Mouse (Mus musculus): ENCODE data around the gene Myh10.

Myh10 gene

GRCm38 (mm10) chr11:68745374-68746200 lies 54.2 kb downstream of the Myh10 start:
- CTCF ChIA-PET = no interaction called here

GRCm38 (mm10) chr11:68748121-68748520 lies 56.8 kb downstream of the Myh10 start:
- CTCF ChIA-PET = no interaction called here

GRCm38 (mm10) chr11:68750206-68750605 lies 58.8 kb downstream of the Myh10 start:
- CTCF ChIA-PET = no interaction called here

GRCm38 (mm10) chr11:68750938-68751337 lies 59.6 kb downstream of the Myh10 start:
- CTCF ChIA-PET = interaction anchor here (1.0 kb wide), 1 partner anchor 29 kb away, joined by 4 read pairs; no protein-coding TSS in a partner anchor

- CTCF ChIA-PET = no interaction called here
Observed at GRCm38 (mm10) chr11:68754283-68754682, 62.9 kb downstream of the Myh10 start.

- CTCF ChIA-PET = no interaction called here
Observed at GRCm38 (mm10) chr11:68756456-68757348, 65.3 kb downstream of the Myh10 start.

GRCm38 (mm10) chr11:68759691-68760090 lies 68.3 kb downstream of the Myh10 start:
- CTCF ChIA-PET = no interaction called here

GRCm38 (mm10) chr11:68761155-68761554 lies 69.8 kb downstream of the Myh10 start:
- CTCF ChIA-PET = no interaction called here

GRCm38 (mm10) chr11:68761664-68762063 lies 70.3 kb downstream of the Myh10 start:
- CTCF ChIA-PET = no interaction called here

GRCm38 (mm10) chr11:68764622-68765021 lies 73.3 kb downstream of the Myh10 start:
- CTCF ChIA-PET = no interaction called here

- CTCF ChIA-PET = no interaction called here
Observed at GRCm38 (mm10) chr11:68767762-68768542, 76.6 kb downstream of the Myh10 start.

GRCm38 (mm10) chr11:68769770-68770510 lies 78.6 kb downstream of the Myh10 start:
- CTCF ChIA-PET = no interaction called here

GRCm38 (mm10) chr11:68776147-68776655 lies 84.8 kb downstream of the Myh10 start:
- CTCF ChIA-PET = no interaction called here

- CTCF ChIA-PET = no interaction called here
Observed at GRCm38 (mm10) chr11:68777933-68778332, 86.6 kb downstream of the Myh10 start.

GRCm38 (mm10) chr11:68778855-68779254 lies 87.5 kb downstream of the Myh10 start:
- CTCF ChIA-PET = no interaction called here

GRCm38 (mm10) chr11:68779735-68780465 lies 88.5 kb downstream of the Myh10 start:
- CTCF ChIA-PET = no interaction called here

- CTCF ChIA-PET = no interaction called here
Observed at GRCm38 (mm10) chr11:68780466-68781114, 89.2 kb downstream of the Myh10 start.

- CTCF ChIA-PET = no interaction called here
Observed at GRCm38 (mm10) chr11:68782336-68782735, 91.0 kb downstream of the Myh10 start.

GRCm38 (mm10) chr11:68785813-68786212 lies 94.5 kb downstream of the Myh10 start:
- CTCF ChIA-PET = no interaction called here

GRCm38 (mm10) chr11:68787222-68787621 lies 95.9 kb downstream of the Myh10 start:
- CTCF ChIA-PET = no interaction called here
